10 mouse cellular contexts compared by ENCODE assay signal in genomic region chr11:11849513-11850311, GRCm38 (mm10). TPM values are rescaled to one million over a fixed set of nuclear protein-coding genes. Genes with fewer than 3 reads are reported as not detected.
DNase-seq lines count a peak whose midpoint lies in the region; ATAC-seq lines count a peak whose summit lies in the region.
"Had no signal": no experiment of that assay in that cellular context is flagged by ENCODE, and none has a peak within 500 bp of the region (broad histone marks: within the 10 kb centered on the region; RNA-seq: fewer than 3 reads in every experiment).

No protein-coding gene starts in this region.

- intact Hi-C loops in heart, postnatal 14 days (cut with DNase I) = no loop called here

- no peak for DNase-seq in heart, postnatal 14 days
- DNase-seq in lung, adult 18-20 months = no peak
- no peak for DNase-seq in frontal cortex, postnatal 36 days (ENCODE audit: low spot score in 2 of 2)
- no peak for DNase-seq in urinary bladder, postnatal 10 days (ENCODE audit: low spot score)
- DNase-seq: kidney, postnatal 36 days had no signal

- peaks cover 39% of the 10 kb centered on the region for H3K4me1 ChIP-seq in heart, embryonic 12.5 days (replicated peaks)
- H3K4me1 ChIP-seq in lung, embryonic 16.5 days (replicated peaks; ENCODE audit: control insufficient read depth, insufficient read depth, low read length) = peaks cover 40% of the 10 kb centered on the region
- H3K4me1 ChIP-seq in hindbrain, embryonic 13.5 days (replicated peaks) = peaks cover 30% of the 10 kb centered on the region
- peaks cover 8% of the 10 kb centered on the region; the same call in 1 of the 2 replicates for H3K4me1 ChIP-seq in midbrain, embryonic 15.5 days

- no peak overlapping the region for H3K9ac ChIP-seq in heart, embryonic 12.5 days
- no peak overlapping the region for H3K9ac ChIP-seq in lung, embryonic 16.5 days (ENCODE audit: low read length)
- no peak overlapping the region for H3K9ac ChIP-seq in hindbrain, embryonic 13.5 days
- no peak overlapping the region for H3K9ac ChIP-seq in midbrain, embryonic 15.5 days
- H3K9ac ChIP-seq: forebrain, embryonic 15.5 days had no signal

- no peaks in the 10 kb centered on the region for H3K36me3 ChIP-seq in heart, embryonic 12.5 days
- no peaks in the 10 kb centered on the region for H3K36me3 ChIP-seq in lung, embryonic 16.5 days (ENCODE audit: control insufficient read depth, insufficient read depth, low read length)
- no peaks in the 10 kb centered on the region for H3K36me3 ChIP-seq in hindbrain, embryonic 13.5 days
- no peaks in the 10 kb centered on the region for H3K36me3 ChIP-seq in midbrain, embryonic 15.5 days (replicated peaks)
- H3K36me3 ChIP-seq: forebrain, embryonic 15.5 days had no signal

- H3K4me3 ChIP-seq in heart, embryonic 12.5 days = no peak overlapping the region
- no peak overlapping the region for H3K4me3 ChIP-seq in lung, embryonic 16.5 days (ENCODE audit: low read length)
- no peak overlapping the region for H3K4me3 ChIP-seq in hindbrain, embryonic 13.5 days
- no peak overlapping the region for H3K4me3 ChIP-seq in midbrain, embryonic 15.5 days
- H3K4me3 ChIP-seq: forebrain, embryonic 15.5 days had no signal

- 52% methylated on average over 13 of the region's 13 CpGs for WGBS in heart, embryonic 12.5 days
- WGBS in lung, embryonic 16.5 days = 44% methylated on average over 13 of the region's 13 CpGs
- WGBS in hindbrain, embryonic 13.5 days = 66% methylated on average over 13 of the region's 13 CpGs
- WGBS in midbrain, embryonic 15.5 days = 55% methylated on average over 13 of the region's 13 CpGs

- no peak overlapping the region for H3K4me2 ChIP-seq in heart, embryonic 12.5 days
- H3K4me2 ChIP-seq in lung, embryonic 16.5 days (ENCODE audit: low read depth, low read length) = no peak overlapping the region
- H3K4me2 ChIP-seq in hindbrain, embryonic 13.5 days = no peak overlapping the region
- H3K4me2 ChIP-seq in midbrain, embryonic 15.5 days = no peak overlapping the region
- H3K4me2 ChIP-seq: forebrain, embryonic 15.5 days had no signal

- H3K9me3 ChIP-seq in heart, embryonic 12.5 days (replicated peaks) = no peaks in the 10 kb centered on the region
- no peaks in the 10 kb centered on the region for H3K9me3 ChIP-seq in lung, embryonic 16.5 days (ENCODE audit: control insufficient read depth, low read length)
- no peaks in the 10 kb centered on the region for H3K9me3 ChIP-seq in hindbrain, embryonic 13.5 days
- no peaks in the 10 kb centered on the region for H3K9me3 ChIP-seq in midbrain, embryonic 15.5 days
- H3K9me3 ChIP-seq: forebrain, embryonic 15.5 days had no signal

- ATAC-seq in heart, embryonic 12.5 days (ENCODE audit: insufficient number of reproducible peaks, low FRiP score) = no peak
- ATAC-seq in lung, embryonic 16.5 days (ENCODE audit: low read depth) = no peak
- no peak for ATAC-seq in hindbrain, embryonic 13.5 days (ENCODE audit: low FRiP score)
- 0 out of 2 replicates have a peak, but pooled peaks have one; percentile 3 for ATAC-seq in midbrain, embryonic 15.5 days (replicated peaks)
- ATAC-seq: forebrain, embryonic 15.5 days had no signal

- H3K27me3 ChIP-seq in heart, embryonic 12.5 days (replicated peaks) = no peaks in the 10 kb centered on the region
- H3K27me3 ChIP-seq in lung, embryonic 16.5 days (ENCODE audit: control insufficient read depth, insufficient read depth, low read depth, low read length) = no peaks in the 10 kb centered on the region
- no peaks in the 10 kb centered on the region for H3K27me3 ChIP-seq in hindbrain, embryonic 13.5 days
- H3K27me3 ChIP-seq in midbrain, embryonic 15.5 days (replicated peaks) = no peaks in the 10 kb centered on the region
- H3K27me3 ChIP-seq: forebrain, embryonic 15.5 days had no signal

- H3K27ac ChIP-seq in heart, embryonic 12.5 days (ENCODE audit: poor library complexity, severe bottlenecking) = peak overlapping the region; percentile 74
- H3K27ac ChIP-seq in lung, embryonic 16.5 days (ENCODE audit: low read length) = peak overlapping the region; percentile 73
- H3K27ac ChIP-seq in hindbrain, embryonic 13.5 days = peak overlapping the region; percentile 75
- peak overlapping the region; percentile 23 for H3K27ac ChIP-seq in midbrain, embryonic 15.5 days
- H3K27ac ChIP-seq: forebrain, embryonic 15.5 days had no signal

RNA-seq across cellular contexts. Expression of gene Fignl1, which starts 41.0 kb away (rescaled TPM):
- 76.7 and 77.8 TPM in 2 replicates for polyA plus RNA-seq in heart, embryonic 12.5 days (2016; fragmentation: Nextera tagmentation; extraction: Ambion mirVana)
- 1 to 10 TPM; 1.0 to 2.3 TPM for total RNA-seq in heart, postnatal 14 days (2021)
- polyA plus RNA-seq in lung, embryonic 16.5 days (2015; fragmentation: Nextera tagmentation; extraction: Ambion mirVana) = 76.6 and 79.4 TPM in 2 replicates
- 15.4 and 15.5 TPM in 2 replicates for polyA plus RNA-seq in hindbrain, embryonic 13.5 days (2015; fragmentation: Nextera tagmentation; extraction: Ambion mirVana)
- 9.8 and 12.5 TPM in 2 replicates for polyA plus RNA-seq in midbrain, embryonic 15.5 days (2015; fragmentation: Nextera tagmentation; extraction: Ambion mirVana)

RNA-seq across cellular contexts. Expression of gene Ddc, which starts 48.2 kb away (rescaled TPM):
- 51.8 and 55.2 TPM in 2 replicates for polyA plus RNA-seq in heart, embryonic 12.5 days (2016; fragmentation: Nextera tagmentation; extraction: Ambion mirVana)
- 1 to 10 TPM; 3.1 to 5.8 TPM for total RNA-seq in heart, postnatal 14 days (2021)
- 15.9 and 17.7 TPM in 2 replicates for polyA plus RNA-seq in lung, embryonic 16.5 days (2015; fragmentation: Nextera tagmentation; extraction: Ambion mirVana)
- polyA plus RNA-seq in hindbrain, embryonic 13.5 days (2015; fragmentation: Nextera tagmentation; extraction: Ambion mirVana) = 5.8 and 7.7 TPM in 2 replicates
- polyA plus RNA-seq in midbrain, embryonic 15.5 days (2015; fragmentation: Nextera tagmentation; extraction: Ambion mirVana) = 20.4 and 21.1 TPM in 2 replicates

Comparison
In these comparisons a context has a peak if more than half of its experiments do, and no peak if none do; other contexts are left out.
1. H3K27ac ChIP-seq: peak in every context shown above with its lines; median percentile 75 in hindbrain, embryonic 13.5 days; 74 in heart, embryonic 12.5 days; 73 in lung, embryonic 16.5 days; 23 in midbrain, embryonic 15.5 days.